Mouse (Mus musculus) hindlimb bud, embryonic 11.5 days (tissue): ENCODE data around the gene Camta2.

Source experiments
- DNase-seq: peaks from one replicate; pipeline ENCODE4 v3.0.0-alpha.2; 2012; ENCODE audit warnings: low read depth, low spot score; ENCODE audit errors: extremely low spot score

Camta2 gene

DNA sequence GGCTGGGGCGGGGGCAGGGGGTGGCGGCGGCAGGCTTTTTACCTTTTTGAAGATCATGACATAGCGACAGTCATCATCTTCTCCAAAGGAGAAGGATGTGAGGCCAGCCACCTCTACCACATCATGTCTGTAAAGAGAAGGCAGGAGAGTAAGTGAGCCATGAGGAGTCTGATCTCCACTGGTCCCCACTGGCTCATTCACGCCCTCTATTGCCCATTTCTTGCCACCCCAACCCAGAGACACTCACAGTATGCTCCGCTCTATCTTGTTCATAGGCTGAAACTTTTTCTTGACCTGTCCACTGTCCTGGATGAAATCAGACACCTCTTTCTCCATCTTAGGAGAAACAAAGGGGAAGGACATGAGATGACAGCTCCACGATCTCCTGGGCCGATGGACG lies 23.2 kb downstream of the Camta2 start:
- DNase-seq = no peak

GRCm38 (mm10) chr11:70663957-70664356 lies 23.9 kb downstream of the Camta2 start:
- DNase-seq = no peak

DNA sequence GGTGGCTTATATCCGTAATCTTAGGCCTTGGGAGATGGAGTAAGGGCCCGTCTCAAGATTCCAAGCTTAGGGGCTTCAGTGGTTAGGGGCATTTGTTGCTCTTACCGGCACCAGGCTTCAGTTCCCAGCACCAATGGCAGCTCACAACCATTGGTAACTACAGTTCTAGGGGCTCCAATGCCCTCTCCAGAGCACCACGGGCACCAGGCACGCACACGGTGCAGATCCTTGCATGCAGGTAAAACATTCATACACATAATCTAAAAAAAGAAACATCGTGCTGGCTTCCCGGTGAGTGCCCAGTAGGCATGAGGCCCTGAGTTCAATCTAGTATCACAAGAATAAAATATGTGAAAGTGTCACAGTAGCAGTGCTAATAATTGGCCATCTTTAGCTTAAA lies 24.8 kb downstream of the Camta2 start:
- DNase-seq = no peak

DNA sequence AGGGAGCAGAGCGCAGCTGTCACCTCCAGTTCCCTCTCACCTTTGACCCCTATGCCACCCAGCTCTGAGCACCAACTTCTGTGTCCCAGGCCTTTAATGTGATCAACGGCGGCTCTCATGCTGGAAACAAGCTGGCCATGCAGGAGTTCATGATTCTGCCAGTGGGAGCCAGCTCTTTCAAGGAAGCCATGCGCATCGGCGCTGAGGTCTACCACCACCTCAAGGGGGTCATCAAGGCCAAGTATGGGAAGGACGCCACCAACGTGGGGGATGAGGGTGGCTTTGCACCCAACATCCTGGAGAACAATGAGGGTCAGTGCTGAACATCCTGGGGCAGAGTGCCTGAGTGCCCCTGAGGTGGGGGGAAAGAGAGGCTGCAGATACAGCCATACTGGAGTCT lies 27.3 kb downstream of the Camta2 start:
- no peak for DNase-seq

DNA sequence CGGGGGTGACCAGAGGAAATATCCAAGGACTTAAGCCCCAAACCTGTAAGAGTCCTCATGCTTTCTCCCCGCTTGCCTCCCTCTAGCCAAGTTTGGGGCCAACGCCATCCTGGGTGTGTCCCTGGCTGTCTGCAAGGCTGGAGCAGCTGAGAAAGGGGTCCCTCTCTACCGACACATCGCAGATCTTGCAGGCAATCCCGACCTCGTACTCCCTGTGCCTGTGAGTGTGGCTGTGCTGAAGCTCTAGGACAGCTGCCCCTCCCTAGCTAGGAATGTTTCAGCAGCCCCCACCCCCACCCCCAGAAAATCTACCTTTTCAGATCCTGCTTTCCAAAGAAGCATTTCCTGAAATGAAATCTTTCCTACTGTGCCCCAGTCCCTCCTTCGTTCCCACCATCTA lies 29.0 kb downstream of the Camta2 start:
- DNase-seq = no peak

- no peak for DNase-seq
Measured at GRCm38 (mm10) chr11:70658521-70658920, 29.4 kb downstream of the Camta2 start.

- DNase-seq = no peak
Measured at GRCm38 (mm10) chr11:70657991-70658390, 29.9 kb downstream of the Camta2 start.

GRCm38 (mm10) chr11:70657573-70657972 lies 30.3 kb downstream of the Camta2 start:
- DNase-seq = no peak

DNA sequence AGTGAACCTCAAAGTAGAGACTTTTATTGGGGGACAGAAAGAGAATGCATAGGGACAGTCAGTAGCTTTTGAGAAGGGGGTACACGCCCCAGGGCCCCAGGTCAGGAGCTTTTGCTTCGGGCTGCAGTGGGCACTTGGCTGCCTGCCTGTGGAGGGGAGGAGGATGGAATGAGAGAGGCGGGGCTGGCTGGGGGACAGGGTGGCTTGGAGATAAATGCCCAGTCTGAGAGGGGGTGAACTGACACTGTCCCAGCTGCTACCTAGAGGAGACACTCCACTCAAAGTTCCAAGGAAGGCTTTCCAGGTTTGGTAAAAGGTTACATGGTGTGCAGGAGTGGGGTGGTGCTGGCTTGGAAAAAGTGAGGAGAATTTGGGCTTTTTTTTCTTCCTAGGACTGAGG lies 30.9 kb downstream of the Camta2 start, which contains the start of gene Eno3:
Gene Eno3, plus strand, starts transcription at position 239 of the 400 bp plus-strand sequence.
- DNase-seq = no peak

DNA sequence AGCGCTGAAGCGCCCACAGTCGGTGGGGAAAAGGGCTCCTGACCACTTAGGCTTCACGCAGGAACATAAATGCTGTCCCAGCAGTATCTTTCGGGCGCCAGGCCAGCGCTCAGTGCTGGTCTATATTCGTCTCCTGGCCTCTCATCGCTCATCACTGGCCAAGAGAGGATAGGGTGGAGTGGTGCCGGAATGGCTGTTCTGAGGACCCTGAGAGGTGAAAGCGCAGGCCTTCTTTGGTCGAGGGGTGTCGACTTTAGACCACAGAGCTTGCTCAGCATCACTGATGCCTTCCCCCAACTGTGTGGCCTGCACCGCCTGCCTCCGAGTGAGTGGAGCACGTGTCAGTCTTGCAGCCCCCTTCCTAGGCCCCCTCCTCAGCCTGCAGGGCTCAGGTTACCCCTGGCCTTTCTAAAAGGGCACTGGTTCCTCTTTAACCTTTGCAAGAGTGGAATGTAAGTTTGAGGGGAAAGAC lies 31.4 kb downstream of the Camta2 start:
- no peak for DNase-seq

DNA sequence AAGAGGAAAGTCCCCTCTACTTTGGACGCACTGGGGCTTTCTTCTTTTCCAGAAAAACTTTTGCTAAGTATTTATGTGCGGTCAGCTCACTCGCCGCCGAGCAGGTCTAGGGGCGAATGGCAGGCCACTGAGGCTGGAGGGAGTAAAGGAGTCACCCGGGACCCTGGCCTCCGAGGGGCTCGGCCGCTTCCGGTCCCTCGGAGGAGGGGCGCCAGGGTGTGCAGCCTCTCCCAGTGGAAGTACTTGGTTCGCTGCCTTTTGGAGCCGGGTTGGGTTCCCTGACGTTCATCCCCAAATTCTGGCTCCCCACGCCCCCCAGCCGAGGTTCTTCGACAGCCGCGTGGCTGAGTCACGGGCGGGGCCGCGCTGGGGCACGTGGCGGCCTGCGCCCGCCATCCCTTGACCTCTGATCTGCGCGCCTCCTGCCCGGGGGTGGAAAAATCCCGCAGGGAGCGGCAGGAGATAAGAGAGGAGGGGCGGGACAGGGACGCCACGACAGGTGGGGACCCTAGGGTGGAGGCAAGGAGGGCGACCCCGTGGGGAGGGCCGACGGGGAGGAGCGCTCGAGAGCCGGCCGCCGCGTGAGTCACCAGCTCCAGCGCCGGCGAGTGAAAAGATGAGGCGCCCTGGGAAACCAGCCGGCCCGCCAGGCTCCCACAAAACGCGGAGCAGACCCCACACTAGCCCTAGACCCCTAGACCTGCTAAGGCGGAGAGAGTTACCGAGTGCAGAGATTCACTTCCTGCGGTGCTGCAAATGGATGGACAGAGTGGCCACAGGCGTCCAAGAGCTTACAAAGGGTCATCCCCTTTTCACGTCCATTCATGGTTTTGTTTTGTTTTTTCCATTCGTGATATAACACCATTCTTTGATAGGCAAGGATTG lies 32.1 kb downstream of the Camta2 start:
- DNase-seq = no peak

DNA sequence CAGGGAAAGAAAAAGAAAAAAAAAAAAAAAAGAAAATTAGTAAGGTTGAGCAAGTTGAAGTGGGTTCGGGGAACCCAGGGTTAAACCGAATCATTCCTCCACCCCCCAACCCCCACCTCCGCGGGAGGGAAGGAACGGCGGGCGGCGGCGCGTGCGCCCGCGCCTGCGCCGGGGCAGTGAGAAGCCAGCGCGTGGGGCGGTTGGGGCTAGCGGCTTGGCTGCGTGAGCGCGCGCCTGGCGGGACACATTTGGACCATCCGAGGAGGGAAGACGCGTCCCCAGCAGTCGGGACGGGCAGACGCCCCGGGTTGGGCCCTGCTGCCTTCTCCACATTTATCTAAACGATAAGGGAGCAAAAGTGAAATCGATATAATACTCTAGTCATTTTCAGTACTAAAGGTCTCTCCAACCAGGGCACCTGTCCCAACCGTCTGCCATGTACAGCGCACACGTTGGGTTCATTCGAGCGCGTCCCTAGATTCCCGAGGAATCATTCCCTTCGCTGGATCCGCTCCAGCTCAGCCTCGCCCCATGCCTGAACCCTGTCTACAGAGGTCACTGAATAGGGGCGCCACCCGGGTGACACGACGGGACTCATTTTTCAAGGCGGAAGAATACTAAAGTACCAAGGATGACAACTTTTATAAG lies 32.9 kb downstream of the Camta2 start:
- DNase-seq = no peak

GRCm38 (mm10) chr11:70654198-70654922 lies 33.5 kb downstream of the Camta2 start, which contains the start of gene Pfn1:
TSS of gene Pfn1 (minus strand) at chr11:70654644.
- DNase-seq = no peak

DNA sequence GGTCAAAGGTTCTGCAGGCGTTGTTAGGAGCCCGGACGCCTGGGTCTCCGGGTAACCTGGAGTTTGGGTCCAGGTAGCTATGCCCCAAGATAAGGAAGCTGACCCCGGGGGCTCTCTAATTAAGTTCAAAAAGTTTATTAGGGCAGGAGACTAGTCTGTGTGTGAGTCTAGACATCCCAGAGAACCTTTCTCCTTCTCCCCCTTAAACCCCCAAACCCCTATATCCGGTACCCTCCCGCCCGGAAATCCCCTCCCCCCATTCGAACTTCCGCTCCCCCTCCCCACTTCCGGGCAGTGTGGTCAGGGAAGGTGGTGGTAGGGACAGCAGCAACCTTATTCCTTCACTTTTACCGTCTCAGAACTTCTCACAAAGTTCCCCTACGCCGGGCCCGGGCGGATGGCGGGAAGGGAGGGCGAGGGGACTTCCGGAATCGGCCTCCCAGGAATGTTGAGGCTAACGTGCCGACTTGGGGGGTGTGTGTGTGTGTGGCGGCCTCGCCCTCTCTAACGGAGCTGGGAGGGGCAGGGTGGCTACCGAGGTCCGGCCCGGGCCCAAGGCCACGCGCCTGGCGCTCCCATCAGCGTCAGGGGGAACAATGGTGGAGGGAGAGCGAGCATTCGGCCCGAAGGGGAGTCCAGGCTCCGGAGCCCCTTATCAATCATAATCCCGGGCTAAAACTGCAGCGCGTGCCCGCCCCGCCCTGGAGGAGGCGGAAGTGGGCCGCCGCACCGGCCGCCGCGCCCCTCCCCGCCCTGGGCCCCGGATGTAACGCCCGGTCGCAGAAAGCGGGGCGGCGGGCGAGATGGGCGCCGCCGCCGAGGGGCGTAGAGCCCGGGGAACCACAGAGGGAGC lies 34.3 kb downstream of the Camta2 start:
- no peak for DNase-seq

GRCm38 (mm10) chr11:70652884-70653344 lies 35.0 kb downstream of the Camta2 start:
- DNase-seq = no peak

DNA sequence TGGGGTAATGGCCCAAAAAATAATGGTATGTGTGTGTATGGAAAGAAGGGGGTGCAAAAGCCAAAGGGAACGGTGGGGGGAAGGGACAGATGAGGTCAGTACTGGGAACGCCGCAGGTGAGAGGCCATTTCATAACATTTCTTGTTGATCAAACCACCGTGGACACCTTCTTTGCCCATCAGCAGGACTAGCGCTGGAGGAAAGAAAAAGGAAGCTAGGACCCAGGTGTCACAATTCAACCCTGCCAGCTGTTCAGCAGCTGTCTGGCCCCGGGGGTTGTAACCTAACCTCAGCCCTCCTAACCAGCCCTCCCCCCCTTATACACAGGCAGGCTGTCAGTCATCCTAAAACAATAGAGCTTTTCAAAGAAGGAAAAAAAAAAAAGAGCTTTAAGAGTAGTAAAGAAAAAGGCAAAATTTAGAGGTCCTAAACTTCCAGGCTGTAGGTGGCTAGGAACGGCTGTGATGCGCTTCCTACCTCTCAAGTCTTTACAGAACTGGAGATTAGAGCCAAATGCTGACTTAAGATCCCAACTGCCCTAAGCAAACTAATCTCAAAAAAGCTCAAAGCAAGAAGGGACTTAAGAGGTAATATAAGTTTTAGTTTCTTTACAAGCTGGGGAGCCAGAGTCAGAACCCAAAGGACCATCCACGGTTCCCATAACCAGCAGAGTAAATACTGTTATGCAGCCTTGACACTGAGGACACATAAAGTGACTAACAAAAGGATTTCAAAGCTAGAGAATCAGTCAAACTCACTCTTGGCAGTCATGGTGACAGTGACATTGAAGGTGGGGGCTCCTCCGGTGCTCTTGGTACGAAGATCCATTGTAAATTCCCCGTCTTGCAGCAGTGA lies 35.6 kb downstream of the Camta2 start:
- DNase-seq = no peak

DNA sequence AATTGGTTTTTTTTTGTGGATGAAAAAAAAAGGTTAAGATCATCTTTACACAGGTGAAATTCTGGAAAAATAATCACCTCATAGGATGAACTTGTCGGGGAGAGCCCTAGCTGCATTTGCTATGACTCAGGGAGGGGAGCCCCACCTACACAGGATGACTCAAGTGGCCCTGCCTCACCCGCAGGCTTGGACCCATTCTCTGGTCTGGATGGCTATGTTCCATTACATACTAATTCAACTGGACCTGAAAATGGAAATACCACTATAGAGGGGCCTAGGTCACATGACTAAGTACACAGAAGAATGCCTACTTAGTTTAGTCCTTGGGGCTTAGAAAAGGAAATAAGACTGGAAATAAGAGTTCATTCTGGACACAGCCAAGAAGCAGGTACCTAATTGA lies 36.5 kb downstream of the Camta2 start:
- no peak for DNase-seq

GRCm38 (mm10) chr11:70650322-70651175 lies 37.4 kb downstream of the Camta2 start:
- no peak for DNase-seq
